Mouse (Mus musculus) cerebellum, postnatal 4 days (tissue): Measurements from ENCODE around the gene Slc17a7.
A peak's percentile ranks its signal among the peaks of the same experiment; 100 is the strongest.
"Not testable (repeated sequence)": the region's sequence is repeated elsewhere in the genome, so short reads cannot be mapped to it uniquely, and the experiment has no call there.

ENCODE experiments used
- DNase-seq, 2 experiments: peaks; one replicate each; pipeline ENCODE4 v3.0.0; 2022; ENCODE audit warnings: low spot score in 2 of 2, mixed read lengths in 1 of 2

Slc17a7 gene

DNA sequence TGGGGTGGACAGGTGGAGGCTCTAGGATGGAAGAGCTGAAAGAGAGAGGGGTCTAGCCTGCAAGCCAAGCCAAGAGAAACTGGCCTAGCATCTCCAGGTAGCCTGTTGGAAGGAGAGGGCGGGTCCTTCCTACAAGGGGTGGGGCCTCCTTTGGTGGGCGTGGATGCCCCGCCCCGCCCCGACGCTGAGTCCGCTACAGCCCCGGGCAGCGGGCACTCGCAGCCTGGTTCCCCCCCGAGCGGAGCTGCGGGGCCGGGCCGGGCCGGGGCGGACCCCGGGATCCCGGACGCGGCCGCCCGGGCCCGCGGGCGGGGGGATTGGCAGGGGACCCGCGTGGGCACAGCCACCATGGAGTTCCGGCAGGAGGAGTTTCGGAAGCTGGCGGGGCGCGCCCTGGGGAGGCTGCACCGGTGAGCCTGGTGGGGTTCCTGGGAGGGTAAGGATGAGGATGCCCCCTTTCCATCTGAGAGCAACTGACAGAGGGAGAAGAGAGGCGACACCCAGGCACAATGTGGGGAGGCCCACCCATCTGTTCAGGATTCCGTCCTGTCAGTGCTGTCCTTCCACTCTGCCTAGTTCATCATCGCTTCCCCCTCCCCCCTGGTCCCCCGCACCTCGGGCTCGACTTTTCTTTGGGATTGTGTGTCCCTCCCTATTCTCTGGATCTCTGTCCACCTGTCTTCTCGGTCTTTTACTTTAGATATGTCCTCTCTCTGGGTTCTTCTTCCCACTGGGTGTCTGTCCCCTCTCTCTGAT is at the start of gene Slc17a7:
Slc17a7 (plus strand) TSS at position 215 of the 756 bp plus-strand sequence.
- no peak for DNase-seq

DNA sequence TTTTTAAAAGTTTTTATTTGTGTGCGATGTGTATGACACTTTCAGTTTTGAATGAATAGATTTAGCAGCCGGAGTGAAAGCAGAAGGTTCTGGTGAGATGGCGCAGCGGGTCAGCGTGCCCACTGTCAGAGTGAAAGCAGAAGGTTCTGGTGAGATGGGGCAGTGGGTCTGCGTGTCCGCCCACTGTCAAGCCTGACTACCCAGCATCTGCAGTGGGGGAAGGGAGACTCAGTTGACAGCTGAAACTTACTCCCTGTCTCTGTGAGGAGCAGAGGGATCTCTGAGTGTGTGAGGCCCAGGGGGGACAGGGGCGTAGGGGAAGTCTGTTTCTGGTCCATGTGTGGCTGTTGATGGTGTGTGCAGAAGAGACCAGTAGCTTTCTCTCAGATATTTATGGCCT is 46.2 kb upstream of the Slc17a7 start:
- DNase-seq, result no peak

DNA sequence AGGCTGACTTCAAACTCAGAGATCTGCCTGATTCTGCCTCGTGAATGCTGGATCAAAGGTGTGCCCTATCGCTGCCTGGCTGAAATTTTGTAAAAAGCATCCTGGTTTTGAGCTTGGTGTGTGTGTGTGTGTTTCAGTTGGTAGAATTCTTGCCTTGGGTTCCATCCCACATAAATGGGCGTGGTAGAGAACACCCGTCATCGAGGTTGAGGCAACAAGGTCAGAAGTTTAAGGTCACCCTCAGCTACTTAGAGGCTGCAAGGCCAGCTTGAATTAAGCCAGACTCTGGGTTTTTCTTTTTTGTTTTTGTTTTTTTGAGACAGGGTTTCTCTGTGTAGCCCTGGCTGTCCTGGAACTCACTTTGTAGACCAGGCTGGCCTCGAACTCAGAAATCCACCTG is 45.4 kb upstream of the Slc17a7 start:
- no peak for DNase-seq

DNA sequence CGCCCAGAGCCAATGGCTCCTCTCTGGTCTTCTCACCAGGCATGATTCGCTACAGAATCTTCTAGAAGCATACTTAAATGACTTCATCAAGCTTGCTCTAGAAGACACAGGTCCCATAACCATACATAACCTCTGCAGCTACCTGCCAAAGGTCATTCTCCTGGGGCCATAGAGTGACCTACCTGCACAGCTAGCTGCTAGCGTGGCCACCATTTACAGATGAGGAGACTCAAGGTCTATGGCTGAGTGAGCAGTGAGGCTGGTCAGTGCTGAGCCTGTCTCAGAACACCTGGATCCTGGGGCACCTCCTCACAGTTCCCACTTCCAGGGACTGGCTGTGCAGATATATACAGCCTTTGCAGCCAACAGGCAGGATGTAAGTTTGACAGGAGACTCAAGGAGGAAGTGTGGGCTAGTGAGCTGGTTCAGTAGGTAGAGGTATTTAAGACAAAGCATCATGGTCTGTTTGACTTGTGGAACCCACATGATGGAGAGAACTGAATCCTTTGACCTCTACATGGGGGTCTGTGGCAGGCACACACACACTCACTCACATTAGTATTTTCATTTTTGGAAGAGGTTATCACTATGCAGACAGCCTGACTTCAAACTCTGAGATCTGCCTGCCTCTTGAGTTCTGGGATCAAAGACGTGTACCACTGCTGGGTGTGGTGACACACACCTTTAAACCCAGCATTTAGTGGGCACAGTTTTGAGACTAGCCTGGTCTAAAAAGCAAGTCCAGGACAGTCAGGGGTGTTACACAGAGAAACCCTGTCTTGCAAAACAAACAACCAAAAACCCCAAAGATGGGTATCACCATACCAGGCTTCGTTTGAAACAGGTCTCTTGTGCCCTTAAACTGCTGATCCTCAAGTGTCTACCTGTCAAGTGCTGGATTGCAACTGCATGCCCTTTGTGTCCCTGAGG is 43.7 kb upstream of the Slc17a7 start:
- no peak for DNase-seq

DNA sequence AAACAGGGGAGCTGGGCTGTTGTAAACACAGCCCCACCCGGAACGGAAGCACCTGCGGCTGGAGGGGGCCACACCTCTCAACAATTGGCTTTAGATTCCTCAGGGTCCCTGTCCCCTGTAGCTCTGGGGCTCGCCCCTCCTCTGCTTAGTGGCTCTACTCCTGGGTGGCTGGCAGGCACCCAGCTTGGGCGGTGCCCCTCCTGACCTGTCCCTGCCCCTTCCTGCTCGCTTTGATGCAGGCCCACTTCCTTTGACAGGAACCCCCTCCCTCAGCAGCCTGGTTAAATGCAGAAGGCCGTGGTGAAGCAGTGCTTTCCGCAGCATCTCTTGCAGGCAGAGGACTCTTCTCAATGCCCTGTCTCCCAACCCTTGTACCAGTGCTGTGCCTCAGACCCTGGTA is 42.3 kb upstream of the Slc17a7 start:
- no peak for DNase-seq

DNA sequence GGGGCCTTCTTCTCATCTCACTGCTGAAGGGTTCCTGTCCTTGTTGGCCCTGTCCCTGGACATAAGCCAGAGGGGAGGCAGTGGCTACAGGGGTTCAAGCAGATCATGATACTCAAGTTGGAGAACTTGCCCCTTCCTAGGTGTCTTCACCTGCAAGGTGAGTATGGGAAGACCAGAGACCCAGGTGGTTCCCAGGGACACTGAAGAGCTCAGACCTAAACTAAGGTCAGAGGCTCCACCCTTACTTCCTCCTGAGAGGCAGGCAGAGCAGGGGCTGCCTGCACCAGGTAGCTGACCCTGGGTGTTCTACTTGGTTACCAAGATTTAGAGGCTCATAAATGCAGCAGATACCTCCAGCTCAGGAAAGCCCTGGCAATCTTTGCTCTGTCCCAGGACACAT is 41.8 kb upstream of the Slc17a7 start:
- DNase-seq, result no peak

DNA sequence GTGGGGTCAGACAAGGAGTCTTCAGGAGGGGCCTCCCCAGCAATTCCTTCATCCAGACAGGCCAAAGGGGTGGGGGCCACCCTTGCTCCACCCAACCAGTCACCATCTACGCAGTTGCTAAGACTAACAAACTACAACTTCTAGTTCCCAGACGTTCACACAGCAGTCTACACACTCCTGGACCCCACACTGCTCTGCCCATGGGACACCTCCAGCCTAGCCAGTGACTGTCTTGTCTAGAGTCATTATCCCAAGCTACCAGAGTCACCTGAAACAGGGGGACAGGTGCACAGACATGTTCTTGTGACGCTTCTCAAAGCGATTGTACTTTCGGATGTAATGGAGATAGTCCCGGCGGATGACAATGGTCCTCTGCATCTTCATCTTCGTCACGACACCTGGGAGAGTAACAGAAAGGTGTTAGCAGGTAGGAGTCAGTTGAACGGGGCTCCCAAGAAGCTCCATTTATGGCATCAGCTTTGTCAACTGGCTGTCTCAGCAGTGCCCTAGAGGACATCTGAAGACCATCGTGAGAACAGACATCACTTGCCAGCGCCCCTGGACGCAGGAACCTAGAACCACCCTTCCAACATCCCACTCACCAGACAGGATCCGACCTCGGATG is 41.1 kb upstream of the Slc17a7 start:
- DNase-seq, result no peak

DNA sequence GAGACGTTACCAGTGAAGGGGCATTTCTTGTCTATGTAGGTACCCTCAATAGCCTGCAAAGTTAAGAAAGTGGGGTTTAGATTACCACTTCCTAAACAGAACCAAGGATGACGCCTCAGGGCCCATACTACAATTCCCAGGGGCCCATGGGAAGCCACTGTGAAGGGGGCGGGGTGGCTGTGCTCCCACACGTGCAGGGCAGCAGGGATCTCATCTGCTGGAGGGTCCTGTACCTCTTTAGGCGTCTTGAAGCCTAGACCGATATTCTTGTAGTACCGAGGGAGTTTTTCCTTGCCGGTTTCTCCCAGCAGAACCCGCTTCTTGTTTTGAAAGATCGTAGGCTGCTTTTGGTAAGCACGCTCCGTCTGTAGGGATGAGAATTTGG is 40.6 kb upstream of the Slc17a7 start:
- DNase-seq, result no peak

DNA sequence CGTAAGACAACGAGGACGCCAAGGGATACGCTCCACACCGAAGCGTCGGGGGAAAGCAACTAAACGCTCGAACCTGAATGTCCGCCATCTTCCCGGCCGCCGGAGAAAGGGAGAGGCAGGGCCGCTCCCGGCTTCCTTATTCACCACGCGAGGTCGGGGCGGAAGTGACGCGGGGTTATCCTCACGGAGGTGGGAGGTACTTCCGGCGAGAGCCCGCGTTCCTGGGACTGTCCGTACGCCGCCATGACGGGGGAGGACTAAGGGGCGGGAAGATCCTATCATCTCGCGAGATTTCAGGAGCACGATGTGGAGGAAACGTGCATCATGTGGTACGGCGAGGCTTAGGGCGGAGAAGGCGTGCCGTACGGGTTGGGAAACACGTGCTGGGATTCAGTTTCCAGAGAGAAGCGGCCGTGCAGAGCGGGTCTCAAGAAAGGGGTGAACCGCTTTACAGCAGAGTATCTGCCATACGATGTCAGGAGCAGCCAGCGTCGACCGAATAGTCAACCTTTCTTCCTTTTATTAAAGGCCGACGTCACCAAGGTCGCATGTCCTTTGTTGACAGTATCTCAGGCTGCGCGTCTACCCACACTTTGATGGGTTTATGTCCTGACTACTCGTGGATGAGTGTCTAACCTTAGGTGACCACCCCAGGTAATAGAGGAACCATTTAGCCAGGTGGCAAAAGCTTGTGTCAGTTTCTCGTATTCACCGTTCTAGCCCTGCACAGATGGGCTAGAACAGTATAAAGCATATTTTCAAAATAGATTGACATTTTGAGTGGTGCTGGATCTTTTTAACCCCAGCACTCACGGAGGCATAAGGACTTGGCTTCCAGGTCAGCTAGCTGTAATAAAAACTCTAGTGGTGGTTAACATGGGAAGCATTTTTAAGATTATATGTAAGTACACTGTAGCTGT is 39.3 kb upstream of the Slc17a7 start, which contains the start of gene Rps11:
Rps11 (minus strand) TSS at position 216 of the 920 bp plus-strand sequence.
- DNase-seq, result peak; percentile 98

DNA sequence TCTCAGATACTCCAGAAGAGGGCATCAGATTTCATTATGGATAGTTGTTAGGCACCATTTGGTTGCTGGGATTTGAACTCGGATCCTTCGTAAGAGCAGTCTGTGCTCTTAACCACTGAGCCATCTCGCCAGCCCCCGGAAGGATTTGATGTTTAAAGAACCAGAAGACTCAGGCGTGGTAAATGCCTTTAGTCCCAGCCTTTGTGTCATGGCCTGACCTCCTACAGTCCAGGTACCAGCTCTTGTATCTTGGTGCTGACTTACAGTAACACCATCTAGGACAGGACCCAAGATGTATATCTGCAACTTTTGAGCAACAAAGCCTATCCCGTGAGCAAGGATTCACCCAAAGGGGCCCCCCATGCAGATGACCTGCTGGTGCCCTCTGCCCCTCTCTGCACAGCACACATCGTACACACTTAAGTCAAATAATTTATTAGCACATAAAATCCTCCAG is 38.6 kb upstream of the Slc17a7 start:
- DNase-seq, result no peak

DNA sequence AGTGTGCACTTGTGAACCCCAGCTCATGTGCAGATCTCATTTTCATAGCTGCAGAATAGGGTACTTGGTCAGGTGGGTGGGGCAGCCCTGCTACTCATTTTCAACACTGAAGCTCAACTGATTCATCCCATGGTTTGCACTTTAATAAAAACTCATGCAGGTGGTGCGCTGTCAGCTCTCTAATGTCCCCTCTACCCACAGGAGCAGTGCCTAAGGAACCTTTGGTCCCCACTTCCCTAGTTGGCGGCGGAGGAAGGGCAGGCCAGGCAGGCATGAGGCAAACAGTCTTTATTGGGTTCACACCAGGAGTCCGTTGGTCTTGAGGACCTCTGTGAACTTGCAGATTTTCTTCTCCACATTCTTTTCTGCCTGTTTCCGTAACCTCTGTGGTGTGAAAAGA is 38.1 kb upstream of the Slc17a7 start:
- DNase-seq, result not testable (repeated sequence)

DNA sequence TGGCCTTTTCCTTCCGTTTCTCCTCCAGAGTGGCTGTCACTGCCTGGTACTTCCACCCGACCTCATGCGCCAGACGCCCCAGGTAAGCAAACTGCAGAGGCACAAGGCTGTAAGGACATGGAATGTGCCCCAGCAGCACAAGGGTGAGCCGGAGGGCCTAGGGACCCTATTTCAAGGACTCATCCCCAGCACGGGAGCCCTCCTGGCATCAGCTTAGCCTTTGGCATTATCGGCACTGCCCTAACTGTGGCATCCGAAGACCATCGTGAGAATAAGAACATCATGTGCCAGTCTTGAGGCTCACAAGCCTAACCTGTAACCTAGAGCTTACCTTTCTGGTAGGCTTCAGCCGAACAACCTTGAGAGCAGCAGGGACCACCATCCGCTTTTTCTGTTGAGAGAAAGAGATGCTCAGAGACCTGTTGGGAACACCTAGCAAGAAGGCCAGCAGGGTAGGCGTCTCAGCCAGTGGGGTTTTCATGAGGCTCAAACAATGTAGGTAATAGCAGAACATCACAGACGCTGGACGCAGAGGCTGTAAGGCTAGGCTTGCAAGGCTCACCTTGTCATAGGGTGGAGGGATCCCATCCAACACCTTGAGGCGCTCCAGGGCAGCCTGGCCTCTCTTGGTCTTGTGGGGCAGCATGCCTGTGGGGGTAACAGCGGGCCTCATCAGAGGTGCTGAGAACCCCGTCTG is 37.5 kb upstream of the Slc17a7 start:
- no peak for DNase-seq

DNA sequence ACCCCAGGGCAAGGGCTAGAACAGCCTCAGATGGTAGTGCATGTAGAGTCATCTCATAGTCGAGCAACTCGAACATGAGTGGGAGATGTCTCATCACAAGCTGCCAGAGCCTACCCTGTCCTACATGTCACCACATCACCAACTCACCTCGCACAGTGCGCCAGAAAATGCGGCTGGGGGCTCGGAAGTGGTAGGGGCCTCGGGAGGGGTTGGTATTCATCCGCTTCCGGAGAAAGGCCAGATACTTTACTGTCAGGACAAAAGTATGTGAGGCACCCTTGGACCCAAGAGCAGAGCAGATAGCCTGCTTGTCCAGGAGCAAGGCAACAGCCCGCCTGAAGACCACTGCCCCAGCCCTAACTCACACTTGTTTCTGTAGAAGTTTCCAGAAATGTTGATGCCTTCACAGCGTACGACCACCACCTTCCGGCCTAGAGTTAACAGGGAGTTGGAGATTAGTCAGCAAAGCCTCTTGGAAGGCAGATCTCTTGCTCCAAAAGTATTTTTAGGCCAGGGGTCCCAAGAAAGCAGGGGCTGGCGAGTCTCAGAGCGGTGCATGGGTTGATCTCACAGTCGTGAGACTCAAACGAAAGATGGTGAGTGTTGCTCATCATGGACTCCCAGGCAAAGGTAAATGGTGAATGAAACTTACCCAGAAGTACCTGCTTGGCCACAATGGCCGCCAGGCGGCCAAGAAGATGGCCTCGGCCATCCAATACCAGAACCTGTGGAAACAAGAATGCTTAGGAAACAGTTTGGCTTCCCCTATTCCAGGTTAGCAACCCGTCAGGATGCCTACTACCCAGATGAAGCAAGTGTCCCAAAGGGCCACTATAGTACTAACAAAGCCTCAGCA is 36.7 kb upstream of the Slc17a7 start:
- DNase-seq, result no peak

DNA sequence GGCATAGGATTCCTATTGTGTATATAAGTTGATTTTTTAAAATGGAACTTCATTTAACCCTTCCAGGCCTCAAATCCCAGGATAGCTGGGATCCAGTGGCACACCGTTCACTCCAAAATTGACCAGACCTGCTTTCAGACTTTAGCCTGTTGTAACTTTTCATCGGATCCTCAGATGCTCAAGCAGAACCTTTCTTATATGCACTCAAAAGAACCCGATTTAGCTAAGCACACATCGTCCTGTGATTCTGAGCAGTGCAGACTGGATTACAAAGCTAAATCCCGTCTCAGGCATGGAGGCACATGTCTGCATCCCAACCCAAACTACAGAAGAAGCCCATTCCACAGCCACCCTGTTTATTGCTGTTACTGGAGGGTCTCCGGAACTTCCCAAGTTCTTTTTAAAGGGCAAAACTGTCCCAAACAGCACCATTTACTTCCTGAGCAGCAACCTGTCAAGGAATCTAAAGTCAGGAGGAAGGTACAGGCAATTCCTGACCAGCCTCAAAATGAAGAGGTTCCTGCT is 36.0 kb upstream of the Slc17a7 start:
- DNase-seq, result no peak

DNA sequence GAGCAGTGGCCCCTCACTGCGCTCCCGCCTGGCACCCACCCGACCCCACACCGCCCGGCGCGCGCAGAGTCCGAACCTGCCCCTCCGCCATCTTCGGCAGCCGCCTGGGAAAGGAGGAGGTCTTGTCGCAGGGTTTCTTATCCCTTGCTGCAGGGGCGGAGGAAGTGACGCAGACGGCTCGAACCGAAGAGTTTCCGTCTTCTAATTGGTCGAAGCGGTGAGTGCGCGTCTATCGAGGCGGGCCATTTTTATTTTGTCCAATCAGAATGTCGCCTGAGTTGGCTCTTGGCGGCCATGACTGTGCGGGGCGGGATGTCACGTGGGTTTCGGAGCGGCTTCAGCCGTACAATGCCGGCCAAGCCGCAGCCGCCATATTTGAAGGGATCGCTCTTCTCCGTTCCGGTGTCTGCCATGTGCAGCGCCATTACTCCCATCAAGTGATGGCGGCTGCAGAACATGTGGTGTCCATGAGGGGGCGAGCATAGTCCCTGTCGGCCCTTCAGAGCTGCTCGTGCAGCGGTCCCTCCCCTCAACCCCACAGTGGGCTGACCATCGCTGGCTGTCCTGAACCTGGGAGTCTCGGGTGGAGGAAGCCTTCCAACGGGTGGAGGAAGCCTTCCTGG is 35.0 kb upstream of the Slc17a7 start, which contains the start of gene Rpl13a:
Rpl13a (minus strand) TSS at position 138 of the 623 bp plus-strand sequence.
- DNase-seq, result peak; percentile 88 to 97

DNA sequence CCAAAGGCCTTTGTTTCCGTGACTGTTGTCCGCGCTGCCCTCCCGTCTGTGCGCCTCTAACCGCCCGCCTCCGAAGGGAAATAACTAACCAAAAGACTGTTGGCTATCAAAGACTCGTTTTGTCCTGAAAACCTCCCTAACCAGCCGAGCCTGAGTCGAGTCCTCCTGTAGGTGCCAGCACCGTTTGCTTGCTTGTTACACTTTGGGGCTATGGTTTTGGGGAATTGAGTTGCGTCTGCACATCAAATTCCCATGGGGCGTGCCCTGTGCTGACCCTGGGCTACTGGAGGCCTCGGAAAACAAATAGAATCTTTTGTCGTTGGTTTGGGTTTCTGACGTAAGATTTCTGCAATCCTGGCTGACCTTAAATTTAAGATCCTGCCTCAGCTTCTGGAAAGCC is 34.4 kb upstream of the Slc17a7 start:
- DNase-seq, result peak in 1 of 2 experiments; percentile 42

DNA sequence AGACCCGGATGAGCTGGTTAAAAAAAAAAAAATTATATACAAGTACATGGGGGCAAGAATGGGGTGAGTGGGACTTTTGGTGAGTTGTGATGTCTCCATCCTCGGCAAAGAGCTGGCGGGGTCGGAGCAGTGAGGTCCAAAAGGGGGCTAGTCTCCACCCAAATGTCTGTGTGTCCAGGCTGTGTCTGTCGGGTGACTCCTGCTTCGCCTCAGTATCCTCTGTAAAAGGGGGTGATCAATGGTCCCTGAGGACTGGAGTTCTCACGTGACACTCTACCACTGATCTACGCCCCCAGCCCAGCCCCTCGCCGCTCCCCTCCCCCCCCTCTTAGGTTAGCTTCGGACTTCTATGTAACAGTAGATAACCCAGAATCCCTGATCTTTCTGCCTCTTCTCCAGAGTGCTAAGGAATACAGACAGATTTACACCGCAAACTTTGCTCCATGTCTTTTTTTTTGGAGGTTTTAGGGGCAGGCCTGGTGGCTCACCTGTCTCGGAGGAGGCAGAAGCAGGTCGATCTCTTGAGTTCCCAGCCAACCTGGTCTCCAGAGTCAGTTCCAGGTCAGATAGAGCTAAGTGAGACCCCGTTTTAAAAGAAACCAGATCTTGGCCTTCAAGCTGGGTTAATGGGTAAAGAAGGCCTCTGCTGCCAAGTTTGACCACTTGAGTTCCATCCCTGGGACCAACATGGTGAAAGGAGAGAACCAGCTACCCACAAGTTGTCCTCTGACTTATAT is 33.8 kb upstream of the Slc17a7 start:
- DNase-seq, result no peak

DNA sequence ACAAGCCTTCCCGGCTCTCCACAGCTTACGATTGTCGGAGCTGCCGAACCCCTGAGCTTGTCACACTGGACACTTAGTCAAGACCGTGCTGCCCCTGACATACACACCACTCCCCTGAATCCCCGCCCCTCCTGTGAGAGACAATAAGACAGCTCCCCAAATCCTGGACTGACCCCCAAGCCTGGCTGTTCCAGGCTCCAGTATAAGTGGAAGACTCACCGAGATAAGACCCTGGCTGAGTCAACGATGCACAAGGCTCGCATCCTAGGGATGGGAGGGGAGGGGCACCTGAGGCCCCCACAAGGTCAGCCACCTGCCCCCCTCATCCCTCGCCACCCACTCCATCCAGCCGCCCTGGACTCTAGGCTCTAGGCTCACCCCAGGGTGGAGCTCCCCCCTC is 31.9 kb upstream of the Slc17a7 start:
- DNase-seq, result no peak
